Mouse (Mus musculus): Measurements from ENCODE around the gene Sgms2.

GRCm38 (mm10) chr3:131291890-131292289, 199.3 kb downstream of the Sgms2 start:
- TF ChIP-seq POLR2A (IDR thresholded peaks at IDR 0.05; ENCODE audit: low read depth, low read length): no peak
- no peak for TF ChIP-seq CTCF (IDR thresholded peaks at IDR 0.05; ENCODE audit: extremely low read depth, insufficient read length, insufficient replicate concordance, low read depth, low read length)
